Mouse (Mus musculus) kidney, embryonic 16.5 days (tissue): ENCODE data around the gene Plce1. TPM values are rescaled to one million over a fixed set of nuclear protein-coding genes. Genes with fewer than 3 reads are reported as not detected.

Source experiments
- ATAC-seq: fragments of 200-750 bp; cut with Nextera tagmentation; 2 replicates; pipeline ENCODE4 v1.8.0; 2017; ENCODE audit warnings: moderate TSS enrichment; ENCODE audit not compliant: low FRiP score, low TSS enrichment
- H3K27ac ChIP-seq: fragments of 300-500 bp; sonication (generic); 2 replicates; pipeline ENCODE4 v1.5.1; 2014; ENCODE audit warnings: low read length
- H3K27me3 ChIP-seq: fragments of 300-500 bp; sonication (generic); 2 replicates; pipeline ENCODE4 v1.6.1; 2014; ENCODE audit warnings: low read length, control low read depth, mixed read lengths; ENCODE audit not compliant: insufficient read depth
- H3K36me3 ChIP-seq: fragments of 300-500 bp; sonication (generic); 2 replicates; pipeline ENCODE4 v1.6.1; 2014; ENCODE audit warnings: low read length, control low read depth, mixed read lengths; ENCODE audit not compliant: insufficient read depth
- H3K4me1 ChIP-seq: fragments of 300-500 bp; sonication (generic); 2 replicates; pipeline ENCODE4 v1.6.1; 2014; ENCODE audit warnings: low read length, control low read depth, mixed read lengths; ENCODE audit not compliant: insufficient read depth
- H3K4me2 ChIP-seq: fragments of 300-500 bp; sonication (generic); replicated peaks from 2 replicates; pipeline ENCODE4 v1.6.1; 2014; ENCODE audit warnings: low read depth, low read length
- H3K4me3 ChIP-seq: fragments of 300-500 bp; sonication (generic); 2 replicates; pipeline ENCODE4 v1.5.1; 2014; ENCODE audit warnings: mild to moderate bottlenecking, low read length
- H3K9ac ChIP-seq: fragments of 300-500 bp; sonication (generic); replicated peaks from 2 replicates; pipeline ENCODE4 v1.6.1; 2014; ENCODE audit warnings: low read length
- H3K9me3 ChIP-seq: fragments of 300-500 bp; sonication (generic); 2 replicates; pipeline ENCODE4 v1.6.1; 2016; ENCODE audit warnings: low read length, control low read depth
- WGBS: fragments of 180-500 bp; shearing (Covaris S2); extraction: QIAGEN DNeasy Blood & Tissue Kit; methylation state at CpG from one replicate; pipeline ENCODE4 v1.1.7; 2014; 5-methylcytosine and 5-hydroxymethylcytosine counted together
- polyA plus RNA-seq: library from polyadenylated mRNA; unstranded; fragments of >200 nt; fragmentation: Nextera tagmentation; extraction: Ambion mirVana; gene quantifications from 2 replicates; pipeline ENCODE4 v1.2.1, GENCODE M21; 2015

The Plce1 gene
- polyA plus RNA-seq, 1 experiment from 2014 or later, result 3.0 TPM

DNA sequence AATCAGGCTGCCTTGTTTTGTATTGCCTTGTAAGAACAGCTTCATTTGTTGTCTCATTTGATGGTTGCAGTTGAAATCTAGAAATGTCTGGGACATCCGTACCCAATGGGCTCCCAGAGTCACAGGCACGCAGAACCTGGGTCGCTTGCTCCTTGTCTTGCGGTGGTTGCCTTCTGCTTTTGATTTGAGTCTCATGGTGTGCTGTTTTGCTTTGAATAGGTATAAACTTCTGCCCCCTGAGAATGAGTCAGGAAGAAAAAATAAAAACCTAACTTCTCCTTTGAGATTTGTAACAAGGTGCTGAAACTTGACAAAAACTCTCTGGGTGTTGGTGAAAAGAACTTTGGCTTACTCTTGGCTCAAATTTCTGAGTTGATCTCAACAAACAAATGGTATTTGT lies 115.2 kb downstream of the Plce1 start:
- H3K9ac ChIP-seq, result no peak overlapping the region
- 95% methylated on average over 4 of the region's 4 CpGs for WGBS
- no peak overlapping the region for H3K4me2 ChIP-seq
- no peak for ATAC-seq
- no peaks in the 10 kb centered on the region for H3K27me3 ChIP-seq
- no peaks in the 10 kb centered on the region for H3K36me3 ChIP-seq
- no peaks in the 10 kb centered on the region for H3K4me1 ChIP-seq
- no peak overlapping the region for H3K27ac ChIP-seq
- no peak overlapping the region for H3K4me3 ChIP-seq
- H3K9me3 ChIP-seq, result no peaks in the 10 kb centered on the region

- WGBS, result 89% methylated on average over 2 of the region's 2 CpGs
- ATAC-seq, result no peak
- no peaks in the 10 kb centered on the region for H3K4me1 ChIP-seq
- no peak overlapping the region for H3K27ac ChIP-seq
- H3K36me3 ChIP-seq, result no peaks in the 10 kb centered on the region
- no peak overlapping the region for H3K4me3 ChIP-seq
- H3K27me3 ChIP-seq, result no peaks in the 10 kb centered on the region
- no peak overlapping the region for H3K4me2 ChIP-seq
- H3K9ac ChIP-seq, result no peak overlapping the region
- H3K9me3 ChIP-seq, result no peaks in the 10 kb centered on the region
Observed at GRCm38 (mm10) chr19:38597392-38597791, 116.5 kb downstream of the Plce1 start.

DNA sequence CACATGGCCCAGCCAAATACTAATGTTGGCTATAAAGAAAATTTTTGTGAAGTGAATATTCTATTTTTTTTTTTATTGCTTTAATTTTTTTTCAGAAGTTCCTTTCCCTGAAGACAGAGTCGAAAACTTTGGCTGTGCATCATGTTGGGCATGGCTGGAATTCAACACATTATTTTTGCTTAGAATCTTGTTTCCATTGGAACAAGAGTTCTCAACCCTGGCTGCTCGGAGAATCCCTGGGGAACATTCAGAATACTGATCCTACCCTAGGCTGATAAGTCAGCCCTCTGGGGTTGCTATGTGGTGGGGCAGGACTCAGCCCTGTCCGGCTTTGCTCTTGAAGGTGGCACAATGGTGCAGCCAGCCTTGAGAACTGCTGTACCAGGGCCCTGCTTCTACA lies 118.1 kb downstream of the Plce1 start:
- H3K27me3 ChIP-seq, result no peaks in the 10 kb centered on the region
- no peaks in the 10 kb centered on the region for H3K4me1 ChIP-seq
- 78% methylated on average over 3 of the region's 3 CpGs for WGBS
- no peak overlapping the region for H3K4me2 ChIP-seq
- no peak for ATAC-seq
- H3K4me3 ChIP-seq, result no peak overlapping the region
- H3K36me3 ChIP-seq, result no peaks in the 10 kb centered on the region
- H3K9ac ChIP-seq, result no peak overlapping the region
- H3K9me3 ChIP-seq, result no peaks in the 10 kb centered on the region
- no peak overlapping the region for H3K27ac ChIP-seq

DNA sequence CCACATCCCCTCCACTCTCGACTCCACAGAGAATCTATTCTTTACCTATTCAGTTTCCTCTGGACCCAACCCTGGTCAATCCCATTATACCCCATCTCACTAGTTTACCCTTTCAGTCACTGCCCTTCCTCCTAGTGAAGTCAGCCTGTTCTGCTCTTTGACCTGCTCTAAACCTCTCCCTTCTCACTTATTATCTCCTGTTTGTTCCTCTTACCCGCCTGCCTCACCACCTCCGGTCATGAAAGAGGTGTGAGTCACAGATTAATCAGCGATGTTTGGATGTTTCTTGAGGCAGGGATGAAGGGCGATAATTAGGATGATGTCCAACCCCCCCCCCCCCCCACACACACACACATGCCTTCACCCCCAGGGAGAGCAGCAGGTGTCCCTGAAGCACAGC lies 120.2 kb downstream of the Plce1 start:
- H3K36me3 ChIP-seq, result no peaks in the 10 kb centered on the region
- no peak overlapping the region for H3K9ac ChIP-seq
- 74% methylated on average over 5 of the region's 5 CpGs for WGBS
- no peak overlapping the region for H3K4me2 ChIP-seq
- H3K27me3 ChIP-seq, result no peaks in the 10 kb centered on the region
- H3K27ac ChIP-seq, result no peak overlapping the region
- H3K4me3 ChIP-seq, result no peak overlapping the region
- no peaks in the 10 kb centered on the region for H3K9me3 ChIP-seq
- H3K4me1 ChIP-seq, result no peaks in the 10 kb centered on the region
- ATAC-seq, result no peak

DNA sequence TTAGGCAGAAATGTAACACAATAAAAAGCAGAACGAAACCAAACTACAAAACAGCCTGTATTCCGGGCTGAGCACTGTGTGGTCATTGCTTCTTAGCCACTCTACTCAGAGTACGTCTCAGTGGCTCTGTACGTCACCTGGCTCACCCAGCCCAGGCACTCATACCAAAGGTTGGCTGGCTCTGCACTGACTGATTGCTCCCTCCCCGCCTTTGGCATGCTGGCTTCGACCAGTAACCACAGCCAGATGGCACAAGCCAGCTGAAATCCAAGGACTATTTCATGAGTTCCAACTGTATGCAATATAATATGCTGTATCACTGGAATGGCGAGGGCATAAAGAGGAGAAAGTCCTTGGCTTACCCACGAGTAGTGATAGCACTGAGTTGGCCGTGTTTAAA lies 121.9 kb downstream of the Plce1 start:
- no peak for ATAC-seq
- Histone ChIP-seq H3K9me3 (no peaks in the 10 kb centered on the region), H3K27me3 (no peaks in the 10 kb centered on the region), H3K9ac (no peak overlapping the region), H3K36me3 (no peaks in the 10 kb centered on the region), H3K4me3 (no peak overlapping the region), H3K4me2 (no peak overlapping the region), H3K27ac (no peak overlapping the region), H3K4me1 (no peaks in the 10 kb centered on the region)
- WGBS, result 72% methylated on average over 9 of the region's 9 CpGs

GRCm38 (mm10) chr19:38607236-38607635 lies 126.3 kb downstream of the Plce1 start:
- WGBS, result 77% methylated on average over 5 of the region's 5 CpGs
- no peaks in the 10 kb centered on the region for H3K36me3 ChIP-seq

GRCm38 (mm10) chr19:38608951-38609654 lies 128.2 kb downstream of the Plce1 start:
- Histone ChIP-seq H3K4me1 (no peaks in the 10 kb centered on the region), H3K36me3 (no peaks in the 10 kb centered on the region), H3K9me3 (no peaks in the 10 kb centered on the region), H3K4me2 (no peak overlapping the region), H3K27ac (no peak overlapping the region), H3K9ac (no peak overlapping the region), H3K27me3 (no peaks in the 10 kb centered on the region), H3K4me3 (no peak overlapping the region)
- 81% methylated on average over 8 of the region's 8 CpGs for WGBS
- no peak for ATAC-seq

More at GRCm38 (mm10) chr19:38607236-38607635, 126.3 kb downstream of the Plce1 start:
- no peak overlapping the region for H3K9ac ChIP-seq
- H3K4me1 ChIP-seq, result no peaks in the 10 kb centered on the region
- ATAC-seq, result no peak
- H3K4me2 ChIP-seq, result no peak overlapping the region
- no peaks in the 10 kb centered on the region for H3K27me3 ChIP-seq
- H3K27ac ChIP-seq, result no peak overlapping the region
- no peak overlapping the region for H3K4me3 ChIP-seq
- H3K9me3 ChIP-seq, result no peaks in the 10 kb centered on the region

DNA sequence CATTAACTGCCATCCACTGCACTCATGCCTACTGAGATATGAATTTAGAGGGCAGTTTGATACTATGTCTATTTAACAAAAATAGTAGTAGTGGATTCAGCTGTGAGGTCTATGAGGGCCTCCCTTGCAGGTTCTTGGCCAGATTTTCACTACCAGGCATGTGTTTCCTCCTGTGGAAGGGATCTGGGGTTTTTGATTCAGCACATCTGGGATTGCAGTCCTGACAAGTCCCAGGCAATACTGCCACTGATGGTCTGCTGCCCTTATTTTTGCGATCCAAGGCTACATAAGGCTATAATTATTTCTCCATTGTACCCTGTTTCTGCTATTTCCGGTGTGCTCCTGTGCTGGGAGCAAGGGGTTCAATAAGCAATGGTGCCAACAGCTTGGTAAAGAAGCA lies 129.4 kb downstream of the Plce1 start:
- 89% methylated on average over 2 of the region's 2 CpGs for WGBS
- no peaks in the 10 kb centered on the region for H3K36me3 ChIP-seq
- no peaks in the 10 kb centered on the region for H3K27me3 ChIP-seq
- no peak overlapping the region for H3K9ac ChIP-seq
- H3K4me3 ChIP-seq, result no peak overlapping the region
- H3K9me3 ChIP-seq, result no peaks in the 10 kb centered on the region
- no peak for ATAC-seq
- no peak overlapping the region for H3K27ac ChIP-seq
- H3K4me1 ChIP-seq, result no peaks in the 10 kb centered on the region; the same call in 1 of the 2 replicates
- no peak overlapping the region for H3K4me2 ChIP-seq

- Histone ChIP-seq H3K9ac (no peak overlapping the region), H3K9me3 (no peaks in the 10 kb centered on the region), H3K4me1 (no peaks in the 10 kb centered on the region; the same call in 1 of the 2 replicates), H3K4me3 (no peak overlapping the region), H3K27ac (no peak overlapping the region), H3K27me3 (no peaks in the 10 kb centered on the region), H3K4me2 (no peak overlapping the region), H3K36me3 (no peaks in the 10 kb centered on the region)
- WGBS, result 84% methylated on average over 8 of the region's 8 CpGs
- no peak for ATAC-seq
Observed at GRCm38 (mm10) chr19:38610809-38611208, 129.9 kb downstream of the Plce1 start.

DNA sequence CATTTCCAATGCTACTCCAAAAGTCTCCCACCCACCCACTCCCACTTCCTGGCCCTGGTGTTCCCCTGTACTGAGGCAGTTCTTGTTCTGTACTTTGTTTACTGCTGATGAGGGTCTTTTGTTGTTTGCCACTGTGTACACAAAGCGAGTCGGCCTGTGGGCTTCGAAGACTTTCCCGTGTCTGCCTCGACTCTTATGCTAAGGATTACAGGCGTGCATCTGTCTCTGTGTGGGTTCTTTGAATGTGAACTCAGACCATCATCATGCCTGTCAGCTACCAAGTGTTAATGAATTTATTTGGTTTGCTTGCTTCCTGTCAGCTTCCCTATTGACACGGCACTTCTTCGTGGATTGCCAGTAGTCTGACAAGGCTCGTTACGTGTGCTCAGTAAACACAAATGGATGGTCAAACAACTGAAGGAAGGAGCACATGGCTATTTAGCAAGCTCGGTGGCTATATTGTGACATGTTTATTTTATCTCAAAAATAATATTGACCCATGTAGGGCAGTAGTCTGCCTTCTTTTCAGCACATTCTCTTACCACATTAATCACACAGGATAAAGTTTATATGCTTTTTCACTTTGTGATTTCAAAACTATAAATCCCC lies 133.3 kb downstream of the Plce1 start:
- no peaks in the 10 kb centered on the region; the same call in 1 of the 2 replicates for H3K4me1 ChIP-seq
- H3K4me2 ChIP-seq, result no peak overlapping the region
- H3K27ac ChIP-seq, result no peak overlapping the region
- 56% methylated on average over 11 of the region's 11 CpGs for WGBS
- no peak overlapping the region for H3K9ac ChIP-seq
- no peak overlapping the region for H3K4me3 ChIP-seq
- H3K27me3 ChIP-seq, result no peaks in the 10 kb centered on the region
- ATAC-seq, result no peak
- no peaks in the 10 kb centered on the region for H3K36me3 ChIP-seq
- no peaks in the 10 kb centered on the region for H3K9me3 ChIP-seq
